Mouse (Mus musculus) CH12.LX (cell line): ENCODE results near the gene Gria2.

ENCODE experiments used
- CTCF ChIP-seq, 2 experiments: IDR thresholded peaks in 1 of 2; conservative IDR thresholded peaks in 1 of 2; 2 replicates each; pipeline ENCODE4 v1.5.1; 2011 to 2012; ENCODE audit warnings: low read depth in 2 of 2, low read length in 2 of 2, improper control_type of control experiment in 1 of 2, inconsistent platforms in 1 of 2, mild to moderate bottlenecking in 1 of 2, moderate library complexity in 1 of 2
- ELF1 ChIP-seq: IDR thresholded peaks from 2 replicates; pipeline ENCODE4 v1.6.1; 2014; ENCODE audit warnings: low read depth, mild to moderate bottlenecking, inconsistent platforms, low read length, improper control_type of control experiment
- NELFE ChIP-seq: IDR thresholded peaks from 2 replicates; pipeline ENCODE4 v1.6.1; 2011; ENCODE audit warnings: low read depth, low read length, improper control_type of control experiment
- POLR2A ChIP-seq: IDR thresholded peaks from 2 replicates; pipeline ENCODE4 v1.6.1; 2011; ENCODE audit warnings: low read depth, mild to moderate bottlenecking, improper control_type of control experiment, low read length

- TF ChIP-seq ELF1 = no peak
- TF ChIP-seq POLR2A = no peak
- no peak for TF ChIP-seq NELFE
- no peak for TF ChIP-seq CTCF (conservative IDR thresholded peaks at IDR 0.05 in 1 of 2, IDR thresholded peaks at IDR 0.05 in 1 of 2; ENCODE audit: low read depth in 2 of 2, low read length in 2 of 2)
Observed at GRCm38 (mm10) chr3:80758363-80758762, 44.3 kb downstream of the Gria2 start.
